Mouse (Mus musculus) heart, embryonic 11.5 days (tissue): Measurements from ENCODE around the gene Defb15. TPM values are rescaled to one million over a fixed set of nuclear protein-coding genes. Genes with fewer than 3 reads are reported as not detected.

Source experiments
- polyA plus RNA-seq: library from polyadenylated mRNA; unstranded; fragments of >200 nt; fragmentation: Nextera tagmentation; extraction: Ambion mirVana; gene quantifications from 2 replicates; pipeline ENCODE4 v1.2.1, GENCODE M21; 2014

The Defb15 gene
- polyA plus RNA-seq, 1 experiment from 2014 or later: not detected

Other genes starting within 250 kb of the Defb15 start
- gene AY761184, start 229.1 kb downstream of the Defb15 start, polyA plus RNA-seq: not detected in 2 replicates
- not detected in 2 replicates for gene Defa24, start 198.2 kb downstream of the Defb15 start, polyA plus RNA-seq
- gene Defb50, start 109.2 kb downstream of the Defb15 start, polyA plus RNA-seq: not detected in 2 replicates
- gene Defb2, start 92.8 kb downstream of the Defb15 start, polyA plus RNA-seq: not detected in 2 replicates
- not detected in 2 replicates for gene Defb10, start 73.8 kb downstream of the Defb15 start, polyA plus RNA-seq
- gene Defb9, start 47.3 kb downstream of the Defb15 start, polyA plus RNA-seq: not detected in 2 replicates
- gene Defb11, start 26.3 kb downstream of the Defb15 start, polyA plus RNA-seq: not detected in 2 replicates
- not detected in 2 replicates for gene Defb35, start 5.6 kb upstream of the Defb15 start, polyA plus RNA-seq
- gene Defb13, start 14.1 kb upstream of the Defb15 start, polyA plus RNA-seq: not detected in 2 replicates
- not detected in 2 replicates for gene Fam90a1a, start 26.0 kb upstream of the Defb15 start, polyA plus RNA-seq
- not detected in 2 replicates for gene Ccdc70, start 37.1 kb upstream of the Defb15 start, polyA plus RNA-seq
- 2.9 and 3.6 TPM in 2 replicates for gene Atp7b, start 127.6 kb upstream of the Defb15 start, polyA plus RNA-seq
- 27.0 and 31.5 TPM in 2 replicates for gene Alg11, start 128.0 kb upstream of the Defb15 start, polyA plus RNA-seq
- 0.27 TPM in 1 of 2 replicates, not detected in the other for gene Nek5, start 192.3 kb upstream of the Defb15 start, polyA plus RNA-seq
- 5.8 and 7.8 TPM in 2 replicates for gene Nek3, start 233.7 kb upstream of the Defb15 start, polyA plus RNA-seq